Mouse (Mus musculus): ENCODE data around the gene Agr3.

- TF ChIP-seq CTCF (IDR thresholded peaks at IDR 0.05; ENCODE audit: control insufficient read depth, insufficient read depth, insufficient replicate concordance, low read depth, low read length) (no peak), POLR2A (IDR thresholded peaks at IDR 0.05; ENCODE audit: control insufficient read depth, low read depth, low read length) (no peak)
These were observed 67.3 kb downstream of the Agr3 start, which contains the start of gene Agr2 for GRCm38 (mm10) chr12:35992711-35993110.
